Mouse (Mus musculus): ENCODE measurements around the gene Yif1b. TPM values are rescaled to one million over a fixed set of nuclear protein-coding genes. Genes with fewer than 3 reads are reported as not detected.

Yif1b gene
- polyA plus RNA-seq, 2 experiments: 24.4 to 44.5 TPM

- Histone ChIP-seq H3K9me3 (ENCODE audit: control insufficient read depth, low read length) (no peaks in the 10 kb centered on the region), H3K4me2 (ENCODE audit: low read depth) (no peak overlapping the region), H3K4me1 (replicated peaks; ENCODE audit: control insufficient read depth in 2 of 2, insufficient read depth in 2 of 2, low read length in 1 of 2) (no peaks in the 10 kb centered on the region), H3K27me3 (ENCODE audit: control insufficient read depth, insufficient read depth, low read length) (no peaks in the 10 kb centered on the region), H3K9ac (replicated peaks) (no peak overlapping the region), H3K36me3 (replicated peaks; ENCODE audit: control insufficient read depth, insufficient read depth, low read depth) (no peaks in the 10 kb centered on the region), H3K27ac (no peak overlapping the region), H3K4me3 (ENCODE audit: insufficient read depth in 1 of 2, low read depth in 2 of 2, low read length in 2 of 2) (no peak overlapping the region)
- TF ChIP-seq CTCF (IDR thresholded peaks at IDR 0.05; ENCODE audit: low read depth): no peak
- no peak for TF ChIP-seq EP300 (IDR thresholded peaks at IDR 0.05; ENCODE audit: low read depth)
- no peak for DNase-seq (ENCODE audit: low read depth in 3 of 3, low spot score in 3 of 3)
- ATAC-seq (ENCODE audit: insufficient read depth): no peak
- WGBS (ENCODE audit: insufficient replicate concordance): 76% methylated on average over 7 of the region's 7 CpGs
These were observed 27.5 kb downstream of the Yif1b start for GRCm38 (mm10) chr7:29265636-29266035.

- Histone ChIP-seq H3K4me1 (replicated peaks; ENCODE audit: control insufficient read depth in 2 of 2, insufficient read depth in 2 of 2, low read length in 1 of 2) (no peaks in the 10 kb centered on the region), H3K9ac (replicated peaks) (no peak overlapping the region), H3K4me2 (ENCODE audit: low read depth) (no peak overlapping the region), H3K9me3 (ENCODE audit: control insufficient read depth, low read length) (no peaks in the 10 kb centered on the region), H3K36me3 (replicated peaks; ENCODE audit: control insufficient read depth, insufficient read depth, low read depth) (no peaks in the 10 kb centered on the region), H3K4me3 (ENCODE audit: insufficient read depth in 1 of 2, low read depth in 2 of 2, low read length in 2 of 2) (no peak overlapping the region), H3K27ac (no peak overlapping the region), H3K27me3 (ENCODE audit: control insufficient read depth, insufficient read depth, low read length) (no peaks in the 10 kb centered on the region)
- ATAC-seq (ENCODE audit: insufficient read depth): no peak
- WGBS (ENCODE audit: insufficient replicate concordance): 71% methylated on average over 4 of the region's 4 CpGs
- no peak for DNase-seq (ENCODE audit: low read depth in 3 of 3, low spot score in 3 of 3)
- no peak for TF ChIP-seq EP300 (IDR thresholded peaks at IDR 0.05; ENCODE audit: low read depth)
- TF ChIP-seq CTCF (IDR thresholded peaks at IDR 0.05; ENCODE audit: low read depth): no peak
These were observed 28.8 kb downstream of the Yif1b start for GRCm38 (mm10) chr7:29266931-29267330.

- DNase-seq (ENCODE audit: low read depth in 3 of 3, low spot score in 3 of 3) (no peak), ATAC-seq (ENCODE audit: insufficient read depth) (no peak)
- Histone ChIP-seq H3K27me3 (ENCODE audit: control insufficient read depth, insufficient read depth, low read length) (no peaks in the 10 kb centered on the region), H3K36me3 (replicated peaks; ENCODE audit: control insufficient read depth, insufficient read depth, low read depth) (no peaks in the 10 kb centered on the region), H3K9ac (replicated peaks) (no peak overlapping the region), H3K9me3 (ENCODE audit: control insufficient read depth, low read length) (no peaks in the 10 kb centered on the region), H3K27ac (no peak overlapping the region), H3K4me3 (ENCODE audit: insufficient read depth in 1 of 2, low read depth in 2 of 2, low read length in 2 of 2) (no peak overlapping the region), H3K4me1 (replicated peaks; ENCODE audit: control insufficient read depth in 2 of 2, insufficient read depth in 2 of 2, low read length in 1 of 2) (no peaks in the 10 kb centered on the region), H3K4me2 (ENCODE audit: low read depth) (no peak overlapping the region)
- 68% methylated on average over 4 of the region's 4 CpGs for WGBS (ENCODE audit: insufficient replicate concordance)
- TF ChIP-seq EP300 (IDR thresholded peaks at IDR 0.05; ENCODE audit: low read depth) (no peak), CTCF (IDR thresholded peaks at IDR 0.05; ENCODE audit: low read depth) (no peak)
These were observed 32.3 kb downstream of the Yif1b start for GRCm38 (mm10) chr7:29270445-29270844.

GRCm38 (mm10) chr7:29271687-29272465 lies 33.7 kb downstream of the Yif1b start:
- DNase-seq (ENCODE audit: low read depth in 3 of 3, low spot score in 3 of 3): no peak
- Histone ChIP-seq H3K27ac (no peak overlapping the region), H3K9me3 (ENCODE audit: control insufficient read depth, low read length) (no peaks in the 10 kb centered on the region), H3K27me3 (ENCODE audit: control insufficient read depth, insufficient read depth, low read length) (no peaks in the 10 kb centered on the region), H3K4me1 (replicated peaks; ENCODE audit: control insufficient read depth in 2 of 2, insufficient read depth in 2 of 2, low read length in 1 of 2) (no peaks in the 10 kb centered on the region), H3K4me3 (ENCODE audit: insufficient read depth in 1 of 2, low read depth in 2 of 2, low read length in 2 of 2) (no peak overlapping the region), H3K4me2 (ENCODE audit: low read depth) (no peak overlapping the region), H3K36me3 (replicated peaks; ENCODE audit: control insufficient read depth, insufficient read depth, low read depth) (no peaks in the 10 kb centered on the region), H3K9ac (replicated peaks) (no peak overlapping the region)
- TF ChIP-seq EP300 (IDR thresholded peaks at IDR 0.05; ENCODE audit: low read depth): no peak
- TF ChIP-seq CTCF (IDR thresholded peaks at IDR 0.05; ENCODE audit: low read depth): no peak
- no peak for ATAC-seq (ENCODE audit: insufficient read depth)
- WGBS (ENCODE audit: insufficient replicate concordance): 60% methylated on average over 8 of the region's 8 CpGs

- H3K4me2 ChIP-seq (ENCODE audit: low read depth): no peak overlapping the region
- H3K9ac ChIP-seq (replicated peaks): no peak overlapping the region
- 69% methylated on average over 5 of the region's 5 CpGs for WGBS (ENCODE audit: insufficient replicate concordance)
- ATAC-seq (ENCODE audit: insufficient read depth) (no peak), DNase-seq (ENCODE audit: low read depth in 3 of 3, low spot score in 3 of 3) (no peak)
- no peaks in the 10 kb centered on the region for H3K36me3 ChIP-seq (replicated peaks; ENCODE audit: control insufficient read depth, insufficient read depth, low read depth)
- no peaks in the 10 kb centered on the region for H3K9me3 ChIP-seq (ENCODE audit: control insufficient read depth, low read length)
- H3K4me1 ChIP-seq (replicated peaks; ENCODE audit: control insufficient read depth in 2 of 2, insufficient read depth in 2 of 2, low read length in 1 of 2): peaks cover 0 to 3% of the 10 kb centered on the region in 2 experiments; a peak in 3 of 4 replicates
- no peak overlapping the region for H3K27ac ChIP-seq
- H3K4me3 ChIP-seq (ENCODE audit: insufficient read depth in 1 of 2, low read depth in 2 of 2, low read length in 2 of 2): no peak overlapping the region
- H3K27me3 ChIP-seq (ENCODE audit: control insufficient read depth, insufficient read depth, low read length): peaks cover under 1% of the 10 kb centered on the region; the same call in 1 of the 2 replicates
- no peak for TF ChIP-seq EP300 (IDR thresholded peaks at IDR 0.05; ENCODE audit: low read depth)
- no peak for TF ChIP-seq CTCF (IDR thresholded peaks at IDR 0.05; ENCODE audit: low read depth)
These were observed 38.6 kb downstream of the Yif1b start for GRCm38 (mm10) chr7:29276715-29277114.

All from liver, embryonic 14.5 days (tissue).